Mouse (Mus musculus): ENCODE data around the gene Fam120b. TPM values are rescaled to one million over a fixed set of nuclear protein-coding genes. Genes with fewer than 3 reads are reported as not detected.

Gene Fam120b
- total RNA-seq, 2 experiments from 2014 or later, result 8.0 to 9.8 TPM

Other genes starting within 250 kb of the Fam120b start
- gene Dll1, start 19.3 kb upstream of the Fam120b start, total RNA-seq (2014; fragmentation: Nextera tagmentation), result not detected in 2 replicates
- 0.28 and 1.0 TPM in 2 replicates for gene Dll1, start 19.3 kb upstream of the Fam120b start, total RNA-seq (2017)
- 161 and 162 TPM in 2 replicates for gene Psmb1, start 103.5 kb downstream of the Fam120b start, total RNA-seq (2014; fragmentation: Nextera tagmentation)
- 154 and 171 TPM in 2 replicates for gene Psmb1, start 103.5 kb downstream of the Fam120b start, total RNA-seq (2017)
- 52.9 and 80.9 TPM in 2 replicates for gene Tbp, start 103.7 kb downstream of the Fam120b start, total RNA-seq (2014; fragmentation: Nextera tagmentation)
- gene Tbp, start 103.7 kb downstream of the Fam120b start, total RNA-seq (2017), result 58.9 and 68.9 TPM in 2 replicates
- 59.7 and 79.5 TPM in 2 replicates for gene Pdcd2, start 131.1 kb downstream of the Fam120b start, total RNA-seq (2014; fragmentation: Nextera tagmentation)
- gene Pdcd2, start 131.1 kb downstream of the Fam120b start, total RNA-seq (2017), result 142 and 152 TPM in 2 replicates
- gene Prdm9, start 168.2 kb downstream of the Fam120b start, total RNA-seq (2014; fragmentation: Nextera tagmentation), result 3.0 and 9.8 TPM in 2 replicates
- gene Prdm9, start 168.2 kb downstream of the Fam120b start, total RNA-seq (2017), result 0.91 and 1.3 TPM in 2 replicates